Mouse (Mus musculus) lung, adult 18-20 months (tissue): Measurements from ENCODE around the gene Hist1h2br.
"Not testable (repeated sequence)": the region's sequence is repeated elsewhere in the genome, so short reads cannot be mapped to it uniquely, and the experiment has no call there.

ENCODE experiments used
- DNase-seq, 2 experiments: peaks; one replicate each; pipeline ENCODE4 v3.0.0; 2022; ENCODE audit warnings: mixed read lengths in 2 of 2

Hist1h2br gene

DNA sequence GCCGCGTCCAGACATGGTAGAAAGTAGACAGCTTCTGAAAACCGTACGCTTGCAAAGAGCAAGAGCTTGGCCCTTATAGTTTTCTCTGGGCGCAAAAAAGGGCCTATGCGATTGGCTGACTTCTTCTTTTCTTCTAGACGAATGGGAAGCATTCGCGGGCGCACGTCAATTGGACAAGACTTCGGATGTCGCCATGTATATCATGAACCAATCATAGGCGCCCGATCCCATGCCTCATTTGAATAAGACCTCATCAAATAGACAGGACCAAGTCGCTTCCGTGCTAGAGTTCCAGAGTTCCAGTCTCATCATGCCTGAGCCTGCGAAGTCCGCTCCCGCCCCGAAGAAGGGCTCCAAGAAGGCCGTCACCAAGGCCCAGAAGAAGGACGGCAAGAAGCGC lies at the start of gene Hist1h2br, which contains the start of gene Hist1h2ap:
TSS of gene Hist1h2br (plus strand) at position 283 of the 400 bp plus-strand sequence.
TSS of gene Hist1h2ap (minus strand) at position 47 of the 400 bp plus-strand sequence.
- DNase-seq = not testable (repeated sequence)

DNA sequence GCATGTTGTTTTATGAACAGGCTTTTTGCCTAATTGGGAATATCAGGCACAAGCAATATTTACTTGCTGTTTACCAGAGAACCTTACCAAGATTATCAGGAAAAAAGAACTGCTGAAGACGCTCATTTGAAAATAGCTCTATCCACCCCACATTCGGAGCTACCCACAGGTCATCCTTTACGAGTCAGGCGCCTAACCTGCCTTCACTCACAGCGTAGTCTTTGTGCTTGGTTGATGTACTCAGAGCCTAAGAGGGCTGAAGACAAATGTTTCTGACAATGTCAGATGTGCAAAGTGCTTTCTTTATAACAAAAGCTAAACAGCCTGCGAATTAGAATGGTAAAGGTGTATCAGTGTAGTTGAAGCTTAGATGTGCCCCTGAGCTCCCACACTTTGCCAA lies 49.2 kb upstream of the Hist1h2br start:
- DNase-seq = no peak

DNA sequence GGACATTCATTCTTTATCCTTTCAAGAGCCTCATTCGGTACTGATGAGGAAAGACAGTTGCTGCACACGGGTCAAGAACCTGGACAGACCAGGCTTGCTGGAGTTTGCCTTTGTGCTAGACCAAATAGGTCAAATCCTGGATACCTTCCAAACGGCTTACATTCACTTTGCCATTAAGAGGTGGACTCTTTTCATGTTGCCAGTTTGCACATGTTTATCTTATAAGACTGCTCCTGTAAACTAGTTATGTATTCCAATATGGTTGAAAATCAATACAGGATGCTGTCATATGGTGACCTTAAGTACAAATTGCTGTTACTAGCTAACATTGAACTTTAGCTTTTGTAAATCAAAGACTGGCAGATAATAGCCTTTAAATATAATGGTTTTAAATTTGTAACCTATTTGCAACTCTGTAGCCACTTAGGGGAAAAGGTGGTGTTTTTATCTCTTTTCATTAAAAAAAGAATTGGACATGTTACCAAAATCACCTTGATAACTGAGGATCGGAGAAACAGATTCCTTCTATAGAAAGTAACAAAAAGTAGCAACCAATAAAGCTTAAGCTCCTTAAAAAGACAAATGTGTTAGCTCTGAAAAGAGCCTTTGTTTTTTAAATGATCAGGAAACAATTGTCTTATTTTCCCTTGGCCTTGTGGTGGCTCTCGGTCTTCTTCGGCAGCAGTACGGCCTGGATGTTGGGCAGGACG lies 47.2 kb upstream of the Hist1h2br start:
- no peak for DNase-seq

DNA sequence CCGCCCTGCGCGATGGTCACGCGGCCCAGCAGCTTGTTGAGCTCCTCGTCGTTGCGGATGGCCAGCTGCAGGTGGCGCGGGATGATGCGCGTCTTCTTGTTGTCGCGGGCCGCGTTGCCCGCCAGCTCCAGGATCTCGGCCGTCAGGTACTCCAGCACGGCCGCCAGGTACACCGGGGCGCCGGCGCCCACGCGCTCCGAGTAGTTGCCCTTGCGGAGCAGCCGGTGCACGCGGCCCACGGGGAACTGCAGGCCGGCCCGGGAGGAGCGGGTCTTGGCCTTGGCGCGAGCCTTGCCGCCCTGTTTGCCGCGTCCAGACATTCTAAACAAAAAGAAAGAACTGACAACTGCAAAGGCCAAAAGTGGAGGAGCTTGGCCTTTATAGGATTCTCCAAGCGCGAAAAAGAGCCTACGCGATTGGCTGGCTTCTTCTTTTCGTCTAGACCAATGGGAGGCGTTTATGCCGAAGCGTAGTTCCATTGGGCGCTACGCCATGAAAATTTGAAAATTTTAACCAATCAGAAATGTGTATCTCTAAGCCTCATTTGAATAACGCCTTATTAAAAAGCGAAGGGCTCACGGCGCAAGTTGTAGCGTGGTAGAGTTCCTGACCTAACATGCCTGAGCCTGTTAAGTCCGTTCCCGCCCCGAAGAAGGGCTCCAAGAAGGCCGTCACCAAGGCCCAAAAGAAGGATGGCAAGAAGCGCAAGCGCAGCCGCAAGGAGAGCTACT lies 46.5 kb upstream of the Hist1h2br start, which contains the start of the genes Hist1h2an and Hist1h2bp:
TSS of gene Hist1h2an (minus strand) at position 320 of the 731 bp plus-strand sequence.
TSS of gene Hist1h2bp (plus strand) at position 563 of the 731 bp plus-strand sequence.
- peak; percentile 77 to 88 for DNase-seq

DNA sequence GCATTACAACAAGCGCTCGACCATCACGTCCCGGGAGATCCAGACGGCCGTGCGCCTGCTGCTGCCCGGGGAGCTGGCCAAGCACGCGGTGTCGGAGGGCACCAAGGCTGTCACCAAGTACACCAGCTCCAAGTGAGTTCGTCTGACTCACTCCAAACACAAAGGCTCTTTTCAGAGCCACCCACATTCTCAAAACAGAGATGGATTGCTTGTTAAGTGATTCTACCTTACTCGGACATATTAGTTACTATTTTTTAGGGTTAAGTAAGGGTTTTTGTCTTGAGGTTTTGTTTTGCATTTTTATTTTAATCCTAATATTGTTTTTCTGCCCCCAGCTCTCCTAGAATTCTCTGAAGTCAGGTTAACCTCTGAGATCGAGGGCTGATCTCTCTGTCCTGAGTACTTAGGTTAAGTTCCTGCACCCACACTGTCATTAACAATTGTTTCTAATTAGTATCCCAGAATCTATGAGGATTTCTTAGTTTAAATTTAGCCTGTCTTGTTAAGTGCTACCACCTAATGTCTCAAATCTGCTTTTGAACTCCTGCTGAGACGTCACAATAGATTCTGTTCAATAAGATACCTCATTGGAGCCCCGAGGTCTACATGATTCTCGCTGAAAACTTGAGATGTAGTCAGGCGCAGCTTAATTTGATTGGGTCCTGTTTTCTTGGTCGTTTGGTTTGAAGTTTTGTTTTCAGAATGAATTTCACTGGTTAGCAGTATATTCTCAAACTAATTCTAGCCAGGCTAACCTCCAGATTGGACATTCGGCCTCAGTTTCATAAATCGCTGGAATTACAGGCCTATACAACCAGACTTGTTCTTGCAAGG lies 45.6 kb upstream of the Hist1h2br start:
- DNase-seq = no peak

DNA sequence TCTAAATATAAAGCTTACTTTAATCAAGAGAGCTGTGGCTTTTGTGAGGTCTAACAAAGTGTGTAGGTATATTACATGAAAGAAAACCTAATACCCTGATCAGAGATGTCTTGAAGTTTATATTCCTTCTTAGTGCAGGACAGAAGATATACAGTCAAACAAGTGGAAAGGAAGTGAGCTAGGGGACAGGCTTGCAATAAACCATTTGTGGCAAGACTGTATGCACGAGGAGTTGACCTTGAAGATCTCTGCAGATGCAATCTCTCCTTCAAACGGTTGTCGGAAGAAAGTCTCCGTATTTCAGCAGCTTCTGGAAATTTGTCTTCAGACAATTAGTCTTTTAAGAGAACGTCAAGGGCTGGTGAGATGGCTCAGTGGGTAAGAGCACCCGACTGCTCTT lies 43.6 kb upstream of the Hist1h2br start:
- no peak for DNase-seq

DNA sequence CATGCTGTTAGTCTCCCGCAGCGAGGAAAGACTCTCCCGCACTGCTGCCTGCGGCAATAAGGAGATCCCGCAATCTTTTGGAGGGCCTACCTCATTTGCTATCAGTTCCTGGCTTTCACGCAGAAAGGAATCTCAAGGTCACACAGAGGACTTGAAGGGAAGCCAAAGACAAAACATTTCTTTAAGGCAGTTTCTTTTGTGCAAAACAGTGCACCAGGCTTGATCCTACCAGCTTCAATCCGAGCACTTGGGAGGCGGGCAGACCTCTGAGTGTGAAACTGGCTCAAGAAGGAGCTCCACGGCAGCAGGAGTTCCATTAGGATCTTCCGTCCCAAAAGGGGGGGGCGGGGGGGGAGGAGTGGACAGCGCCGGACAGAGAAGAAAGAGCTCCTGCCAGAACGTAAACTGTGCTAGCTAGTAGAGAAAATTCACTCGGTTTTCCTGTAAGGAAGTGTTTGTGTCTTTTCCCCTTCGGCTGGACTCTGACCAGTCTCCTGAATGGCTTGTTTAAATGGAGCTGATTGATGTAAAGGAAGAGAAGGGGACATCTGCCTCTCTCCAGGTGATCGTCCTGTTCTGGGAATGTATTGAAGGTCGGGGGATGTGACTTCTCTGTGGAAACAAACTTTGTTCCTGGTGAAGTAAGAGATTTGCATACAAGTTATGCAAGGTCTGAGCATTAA lies 42.8 kb upstream of the Hist1h2br start:
- no peak for DNase-seq

DNA sequence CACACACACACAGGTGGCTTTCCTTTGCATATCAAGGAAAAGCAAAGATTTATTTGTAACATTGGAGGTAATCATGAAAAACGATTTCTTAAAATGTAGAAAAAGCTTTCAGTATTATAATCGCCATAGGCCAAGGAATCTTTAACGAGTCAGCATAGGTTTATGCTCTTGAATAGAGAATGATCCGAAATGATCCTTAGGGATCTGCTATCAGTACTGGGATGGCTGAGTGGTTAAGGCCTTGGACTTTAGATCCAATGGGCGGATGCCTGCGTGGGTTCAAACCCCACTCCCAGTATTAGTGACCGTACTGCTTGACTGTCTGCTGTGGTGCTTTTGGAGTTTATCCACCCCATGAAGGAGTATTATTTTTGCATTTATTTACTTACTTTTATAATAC lies 38.0 kb upstream of the Hist1h2br start:
- DNase-seq = no peak

DNA sequence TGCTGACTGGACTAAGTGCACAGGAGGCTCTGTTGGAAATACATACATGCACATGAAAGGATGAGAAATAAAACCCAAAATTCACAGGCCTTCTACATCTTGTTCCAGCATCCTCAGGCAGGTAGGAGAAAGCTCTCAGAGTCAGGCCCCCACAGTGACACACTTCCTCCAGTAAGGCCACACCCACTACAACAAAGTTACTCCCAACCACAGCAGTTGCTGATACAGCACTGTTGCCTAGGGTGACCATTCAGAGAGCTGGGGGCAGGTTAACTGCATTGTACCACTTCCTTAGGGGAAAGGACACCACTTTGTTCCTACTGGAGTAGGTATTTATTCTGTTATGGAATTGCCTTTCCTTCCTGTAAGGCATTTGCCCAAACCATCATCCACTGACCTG lies 36.4 kb upstream of the Hist1h2br start:
- not testable (repeated sequence) for DNase-seq

DNA sequence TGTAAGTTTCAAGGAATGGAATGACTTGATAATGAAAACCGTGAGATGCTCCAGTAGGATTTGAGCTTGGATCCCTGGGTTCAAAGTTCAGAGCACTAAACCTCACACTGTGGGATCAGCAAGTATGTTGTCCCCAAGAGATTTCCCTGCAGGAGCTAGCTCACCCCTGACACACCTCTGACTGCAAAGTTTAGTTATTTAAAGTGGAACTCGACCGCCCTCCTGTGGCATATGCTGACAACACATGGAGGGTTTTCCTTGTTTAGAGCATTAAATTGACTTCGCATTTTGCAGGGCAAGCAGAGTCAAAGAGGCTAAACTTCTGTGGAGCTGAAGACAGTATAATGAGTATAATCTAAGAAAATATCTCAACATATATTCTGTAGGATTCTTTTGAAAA lies 30.5 kb upstream of the Hist1h2br start:
- not testable (repeated sequence) for DNase-seq

DNA sequence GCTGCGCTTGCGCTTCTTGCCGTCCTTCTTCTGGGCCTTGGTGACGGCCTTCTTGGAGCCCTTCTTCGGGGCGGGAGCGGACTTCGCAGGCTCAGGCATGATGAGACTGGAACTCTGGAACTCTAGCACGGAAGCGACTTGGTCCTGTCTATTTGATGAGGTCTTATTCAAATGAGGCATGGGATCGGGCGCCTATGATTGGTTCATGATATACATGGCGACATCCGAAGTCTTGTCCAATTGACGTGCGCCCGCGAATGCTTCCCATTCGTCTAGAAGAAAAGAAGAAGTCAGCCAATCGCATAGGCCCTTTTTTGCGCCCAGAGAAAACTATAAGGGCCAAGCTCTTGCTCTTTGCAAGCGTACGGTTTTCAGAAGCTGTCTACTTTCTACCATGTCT lies 23.5 kb upstream of the Hist1h2br start, which contains the start of the genes Hist1h2bq and Hist1h2ao:
TSS of gene Hist1h2bq (minus strand) at position 125 of the 400 bp plus-strand sequence.
TSS of gene Hist1h2ao (plus strand) at position 393 of the 400 bp plus-strand sequence.
- DNase-seq = not testable (repeated sequence)

DNA sequence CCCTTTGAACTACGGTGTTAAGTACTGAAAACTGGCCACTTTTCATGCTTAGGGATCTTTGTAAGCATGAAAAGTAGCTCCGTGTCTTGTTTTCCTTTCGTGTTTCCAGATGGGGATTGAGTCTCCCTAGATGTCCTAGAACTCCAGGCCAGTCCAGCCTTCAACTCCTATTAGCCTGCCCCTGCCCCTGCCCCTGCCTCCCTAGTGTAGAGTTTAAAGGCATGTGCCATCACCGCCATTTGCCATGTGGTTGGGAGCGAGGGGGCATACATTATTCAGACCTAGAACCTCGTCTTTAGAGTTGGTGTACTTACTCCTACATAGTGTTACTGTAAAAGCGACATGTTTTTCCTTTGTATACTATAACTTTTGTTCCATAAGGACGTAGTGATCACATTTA lies 22.5 kb upstream of the Hist1h2br start:
- DNase-seq = not testable (repeated sequence)

DNA sequence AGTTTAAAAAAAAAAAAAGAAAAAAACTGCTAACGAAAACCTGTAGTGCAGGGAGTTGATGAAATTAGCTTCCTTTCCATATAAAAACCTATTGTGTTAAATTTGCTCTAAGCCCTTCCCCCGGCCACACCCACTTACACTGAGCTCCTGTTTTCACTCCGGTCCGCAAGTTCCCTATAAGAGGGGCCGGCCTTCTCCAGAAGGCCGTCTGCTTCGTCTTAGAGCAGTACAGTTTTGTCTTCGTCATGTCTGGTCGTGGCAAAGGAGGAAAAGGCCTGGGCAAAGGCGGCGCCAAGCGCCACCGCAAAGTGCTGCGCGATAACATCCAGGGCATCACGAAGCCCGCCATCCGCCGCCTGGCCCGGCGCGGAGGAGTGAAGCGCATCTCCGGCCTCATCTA lies 22.0 kb upstream of the Hist1h2br start, which contains the start of gene Hist1h4m:
TSS of gene Hist1h4m (plus strand) at position 208 of the 400 bp plus-strand sequence.
- DNase-seq = peak; percentile 26 to 51

DNA sequence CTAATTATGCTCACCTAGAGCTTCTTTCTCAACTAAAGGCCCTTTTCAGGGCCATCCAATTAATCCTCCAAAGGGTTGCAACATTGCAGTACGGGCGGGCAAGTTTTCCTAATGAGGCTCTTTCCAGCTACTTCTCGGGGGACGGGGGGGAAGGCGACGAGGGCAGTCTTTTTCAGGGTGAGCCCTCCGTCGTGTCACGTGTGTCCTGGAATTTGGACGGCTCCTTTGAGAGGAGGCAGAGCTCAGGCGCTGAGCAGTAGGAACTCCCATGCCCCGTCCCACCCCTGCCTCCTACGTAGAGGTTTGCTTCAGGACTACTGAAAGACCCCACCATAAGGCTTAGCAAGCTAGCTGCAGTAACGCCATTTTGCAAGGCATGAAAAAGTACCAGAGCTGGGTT lies 21.5 kb upstream of the Hist1h2br start:
- not testable (repeated sequence) for DNase-seq

DNA sequence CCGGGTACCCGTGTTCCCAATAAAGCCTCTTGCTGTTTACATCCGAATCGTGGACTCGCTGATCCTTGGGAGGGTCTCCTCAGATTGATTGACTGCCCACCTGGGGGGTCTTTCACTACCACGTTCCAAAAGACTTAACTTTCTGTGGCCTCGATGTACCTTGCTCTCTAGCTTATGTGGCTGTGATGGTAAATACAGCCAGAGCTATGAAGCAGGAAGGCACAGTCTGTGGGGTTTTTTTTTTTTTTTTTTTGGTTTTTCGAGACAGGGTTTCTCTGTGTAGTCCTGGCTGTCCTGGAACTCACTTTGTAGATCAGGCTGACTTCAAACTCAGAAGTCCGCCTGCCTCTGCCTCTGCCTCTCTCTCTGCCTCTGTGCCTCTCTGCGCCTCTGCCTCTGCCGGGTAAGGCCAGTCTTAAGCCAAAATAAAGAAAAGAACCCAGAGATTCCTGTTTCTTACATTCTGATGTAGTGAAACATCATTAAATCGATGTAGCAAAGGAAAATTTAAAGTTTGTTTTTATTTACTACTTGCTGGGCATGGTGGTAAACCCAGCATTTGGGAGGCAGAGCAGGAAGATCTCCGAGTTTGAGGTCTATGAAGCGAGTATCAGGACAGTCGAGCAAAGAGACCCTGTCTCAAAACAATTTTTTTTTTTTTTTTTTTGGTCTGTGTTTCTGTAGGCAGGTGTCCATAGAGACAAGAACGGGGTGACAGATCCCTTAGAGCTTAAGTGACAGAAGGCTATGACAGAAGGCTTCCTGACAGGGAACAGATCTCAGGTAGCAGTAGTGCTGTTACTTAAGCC lies 13.3 kb upstream of the Hist1h2br start:
- not testable (repeated sequence) for DNase-seq

DNA sequence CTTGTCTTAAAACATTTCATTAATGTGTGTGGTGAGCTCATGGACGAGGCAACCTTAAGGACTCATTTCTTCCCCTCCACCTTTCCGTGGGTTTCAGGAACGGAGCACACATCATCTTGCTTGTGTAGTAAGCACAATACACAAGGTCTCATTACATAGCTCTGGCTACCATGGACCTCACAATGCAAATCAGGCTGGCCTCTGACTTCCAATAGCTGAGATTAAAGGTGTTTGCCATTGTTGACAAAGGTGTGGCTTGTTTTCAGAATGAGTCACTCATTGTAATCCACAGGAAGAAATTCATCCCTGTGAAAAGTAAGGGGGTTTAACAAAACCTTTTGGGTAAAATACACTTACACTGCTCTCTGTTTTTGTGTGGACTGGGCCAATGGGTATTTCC lies 5.0 kb upstream of the Hist1h2br start:
- DNase-seq = no peak

DNA sequence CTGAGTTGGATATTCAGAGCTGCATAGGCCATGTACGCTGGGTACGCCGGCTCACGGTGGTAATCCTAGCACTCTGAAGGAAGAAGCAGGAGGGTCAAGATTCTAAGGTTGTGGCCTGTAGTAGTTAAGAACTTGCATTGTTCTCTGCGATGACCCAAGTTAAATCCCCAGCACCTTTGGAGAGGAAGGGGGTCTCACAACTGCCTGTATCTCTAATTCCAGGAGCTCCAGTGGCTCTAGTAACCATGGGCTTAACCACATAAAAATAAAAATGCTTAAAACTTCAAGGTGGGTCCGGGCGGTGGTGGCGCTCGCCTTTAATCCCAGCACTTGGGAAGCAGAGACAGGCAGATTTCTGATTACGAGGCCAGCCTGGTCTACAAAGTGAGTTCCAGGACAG lies 3.2 kb upstream of the Hist1h2br start:
- DNase-seq = no peak

DNA sequence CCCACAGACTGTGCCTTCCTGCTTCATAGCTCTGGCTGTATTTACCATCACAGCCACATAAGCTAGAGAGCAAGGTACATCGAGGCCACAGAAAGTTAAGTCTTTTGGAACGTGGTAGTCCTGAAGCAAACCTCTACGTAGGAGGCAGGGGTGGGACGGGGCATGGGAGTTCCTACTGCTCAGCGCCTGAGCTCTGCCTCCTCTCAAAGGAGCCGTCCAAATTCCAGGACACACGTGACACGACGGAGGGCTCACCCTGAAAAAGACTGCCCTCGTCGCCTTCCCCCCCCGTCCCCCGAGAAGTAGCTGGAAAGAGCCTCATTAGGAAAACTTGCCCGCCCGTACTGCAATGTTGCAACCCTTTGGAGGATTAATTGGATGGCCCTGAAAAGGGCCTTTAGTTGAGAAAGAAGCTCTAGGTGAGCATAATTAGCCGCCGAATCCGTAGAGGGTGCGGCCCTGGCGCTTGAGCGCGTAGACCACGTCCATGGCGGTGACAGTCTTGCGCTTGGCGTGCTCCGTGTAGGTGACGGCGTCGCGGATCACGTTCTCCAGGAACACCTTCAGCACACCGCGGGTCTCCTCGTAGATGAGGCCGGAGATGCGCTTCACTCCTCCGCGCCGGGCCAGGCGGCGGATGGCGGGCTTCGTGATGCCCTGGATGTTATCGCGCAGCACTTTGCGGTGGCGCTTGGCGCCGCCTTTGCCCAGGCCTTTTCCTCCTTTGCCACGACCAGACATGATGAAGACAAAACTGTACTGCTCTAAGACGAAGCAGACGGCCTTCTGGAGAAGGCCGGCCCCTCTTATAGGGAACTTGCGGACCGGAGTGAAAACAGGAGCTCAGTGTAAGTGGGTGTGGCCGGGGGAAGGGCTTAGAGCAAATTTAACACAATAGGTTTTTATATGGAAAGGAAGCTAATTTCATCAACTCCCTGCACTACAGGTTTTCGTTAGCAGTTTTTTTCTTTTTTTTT lies 1.8 kb upstream of the Hist1h2br start, which contains the start of gene Hist1h4n:
TSS of gene Hist1h4n (minus strand) at position 779 of the 977 bp plus-strand sequence.
- peak in 1 of 2 experiments; percentile 23 for DNase-seq

DNA sequence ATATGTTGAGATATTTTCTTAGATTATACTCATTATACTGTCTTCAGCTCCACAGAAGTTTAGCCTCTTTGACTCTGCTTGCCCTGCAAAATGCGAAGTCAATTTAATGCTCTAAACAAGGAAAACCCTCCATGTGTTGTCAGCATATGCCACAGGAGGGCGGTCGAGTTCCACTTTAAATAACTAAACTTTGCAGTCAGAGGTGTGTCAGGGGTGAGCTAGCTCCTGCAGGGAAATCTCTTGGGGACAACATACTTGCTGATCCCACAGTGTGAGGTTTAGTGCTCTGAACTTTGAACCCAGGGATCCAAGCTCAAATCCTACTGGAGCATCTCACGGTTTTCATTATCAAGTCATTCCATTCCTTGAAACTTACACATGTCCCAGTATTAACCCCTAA lies 7.0 kb downstream of the Hist1h2br start:
- DNase-seq = not testable (repeated sequence)

DNA sequence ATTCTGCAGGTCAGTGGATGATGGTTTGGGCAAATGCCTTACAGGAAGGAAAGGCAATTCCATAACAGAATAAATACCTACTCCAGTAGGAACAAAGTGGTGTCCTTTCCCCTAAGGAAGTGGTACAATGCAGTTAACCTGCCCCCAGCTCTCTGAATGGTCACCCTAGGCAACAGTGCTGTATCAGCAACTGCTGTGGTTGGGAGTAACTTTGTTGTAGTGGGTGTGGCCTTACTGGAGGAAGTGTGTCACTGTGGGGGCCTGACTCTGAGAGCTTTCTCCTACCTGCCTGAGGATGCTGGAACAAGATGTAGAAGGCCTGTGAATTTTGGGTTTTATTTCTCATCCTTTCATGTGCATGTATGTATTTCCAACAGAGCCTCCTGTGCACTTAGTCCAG lies 12.8 kb downstream of the Hist1h2br start:
- DNase-seq = not testable (repeated sequence)
